Mouse (Mus musculus) bone marrow, adult 2 months (tissue): ENCODE data around the gene Pla2g3.

Source experiments
- CTCF ChIP-seq: fragments of 200-500 bp; IDR thresholded peaks from 2 replicates; pipeline ENCODE4 v1.5.1; 2011; ENCODE audit warnings: low read length, control low read depth; ENCODE audit not compliant: control insufficient read depth, insufficient read depth
- POLR2A ChIP-seq: fragments of 200-500 bp; IDR thresholded peaks from 2 replicates; pipeline ENCODE4 v1.6.1; 2011; ENCODE audit warnings: low read depth, mild to moderate bottlenecking, control low read depth, low read length, borderline replicate concordance; ENCODE audit not compliant: control insufficient read depth

GRCm38 (mm10) chr11:3515216-3515615 is 27.1 kb downstream of the Pla2g3 start:
- no peak for TF ChIP-seq POLR2A
- TF ChIP-seq CTCF, result no peak
